Mouse (Mus musculus): ENCODE data around the gene Olfr835. TPM values are rescaled to one million over a fixed set of nuclear protein-coding genes. Genes with fewer than 3 reads are reported as not detected.

Olfr835 gene
- polyA plus RNA-seq (2015; fragmentation: Nextera tagmentation; extraction: Ambion mirVana) = not detected in 2 replicates

DNA sequence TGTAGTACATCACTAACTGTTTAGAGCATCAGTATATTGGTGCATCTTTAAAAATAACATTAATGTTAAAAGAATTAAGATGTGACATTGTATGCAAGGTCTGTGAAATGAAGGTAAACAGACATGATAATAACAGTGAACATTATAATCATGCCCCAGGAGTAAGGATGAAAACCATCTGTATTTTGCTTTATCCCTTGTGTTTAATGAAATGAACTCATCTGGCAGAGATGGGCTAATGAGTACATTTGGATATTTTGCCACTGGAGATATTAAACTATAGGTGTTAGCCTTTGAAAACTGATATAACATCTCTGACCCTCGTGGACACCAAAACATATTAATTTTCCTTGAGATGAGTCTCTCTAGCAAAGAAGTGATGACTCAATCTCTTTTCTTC is at the start of gene Olfr835:
Olfr835 (plus strand) TSS at position 301 of the 400 bp plus-strand sequence.
- no peaks in the 10 kb centered on the region for H3K36me3 ChIP-seq
- ATAC-seq (ENCODE audit: insufficient read depth, low FRiP score, low read depth) = no peak
- no peak within 1 kb of the TSS for H3K4me3 ChIP-seq (replicated peaks)
- 66% methylated on average over 1 of the region's 1 CpGs for WGBS
- H3K9ac ChIP-seq = no peak within 1 kb of the TSS
- no peaks in the 10 kb centered on the region for H3K27me3 ChIP-seq (replicated peaks)
- H3K27ac ChIP-seq = no peak within 1 kb of the TSS
- no peak within 1 kb of the TSS for H3K4me2 ChIP-seq
- no peaks in the 10 kb centered on the region for H3K9me3 ChIP-seq
- no peaks in the 10 kb centered on the region for H3K4me1 ChIP-seq

DNA sequence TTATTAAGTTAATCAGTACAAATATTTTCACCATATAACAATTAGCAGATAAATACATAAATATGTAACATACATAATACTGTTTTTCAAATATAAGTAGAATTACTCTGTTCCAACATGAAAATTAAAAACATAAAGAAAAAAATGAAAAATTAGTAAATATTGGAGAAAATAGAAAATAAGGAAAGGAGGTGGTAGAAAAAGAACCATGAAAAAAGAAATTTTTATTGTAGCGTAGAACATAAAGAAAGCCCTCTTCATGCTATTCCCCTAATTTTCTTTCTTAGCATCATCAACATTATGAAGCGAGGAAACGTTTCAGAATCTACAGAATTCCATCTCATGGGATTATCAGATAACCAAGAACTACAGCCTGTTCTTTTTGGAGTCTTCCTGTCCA is 44.8 kb upstream of the Olfr835 start, which contains the start of gene Olfr834:
Olfr834 (plus strand) TSS at position 301 of the 400 bp plus-strand sequence.
- 83% methylated on average over 3 of the region's 3 CpGs for whole genome bisulfite sequencing
- ATAC-seq (ENCODE audit: insufficient read depth, low FRiP score, low read depth) = no peak

DNA sequence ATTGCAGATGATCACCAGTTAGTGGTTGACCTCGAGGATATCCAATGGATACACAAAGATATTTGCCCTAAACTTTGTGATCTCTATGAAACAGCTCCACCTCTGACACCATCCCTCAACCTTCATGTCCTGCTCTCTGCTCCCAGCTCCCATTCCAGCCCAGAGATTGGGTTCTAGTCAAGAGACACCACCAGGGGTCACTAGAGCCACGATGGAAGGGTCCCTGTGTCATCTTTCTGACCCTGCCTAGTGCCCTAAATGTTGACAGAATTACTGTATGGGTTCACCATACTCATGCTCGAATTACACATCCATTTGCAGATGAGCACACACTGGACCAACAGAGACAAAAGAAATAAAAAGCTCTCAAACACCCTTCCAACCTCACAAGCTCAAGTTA is 52.5 kb downstream of the Olfr835 start:
- Histone ChIP-seq H3K4me3 (replicated peaks) (no peak overlapping the region), H3K36me3 (no peaks in the 10 kb centered on the region), H3K4me1 (no peaks in the 10 kb centered on the region), H3K9me3 (no peaks in the 10 kb centered on the region), H3K9ac (no peak overlapping the region), H3K4me2 (no peak overlapping the region), H3K27ac (no peak overlapping the region), H3K27me3 (replicated peaks) (no peaks in the 10 kb centered on the region)
- ATAC-seq (ENCODE audit: insufficient read depth, low FRiP score, low read depth) = no peak
- WGBS = 29% methylated on average over 3 of the region's 3 CpGs

More for the DNA sequence above, 44.8 kb upstream of the Olfr835 start, which contains the start of gene Olfr834:
- Histone ChIP-seq H3K36me3 (no peaks in the 10 kb centered on the region), H3K4me2 (no peak within 1 kb of the TSS), H3K27me3 (replicated peaks) (no peaks in the 10 kb centered on the region), H3K27ac (no peak within 1 kb of the TSS), H3K9me3 (no peaks in the 10 kb centered on the region), H3K9ac (no peak within 1 kb of the TSS), H3K4me3 (replicated peaks) (no peak within 1 kb of the TSS), H3K4me1 (no peaks in the 10 kb centered on the region)

Other genes starting within 250 kb of the Olfr835 start
- not detected in 2 replicates for gene Olfr828, start 213.2 kb upstream of the Olfr835 start, polyA plus RNA-seq (2015; fragmentation: Nextera tagmentation; extraction: Ambion mirVana)
- gene Olfr829, start 177.8 kb upstream of the Olfr835 start, polyA plus RNA-seq (2015; fragmentation: Nextera tagmentation; extraction: Ambion mirVana) = not detected in 2 replicates
- gene Olfr830, start 158.0 kb upstream of the Olfr835 start, polyA plus RNA-seq (2015; fragmentation: Nextera tagmentation; extraction: Ambion mirVana) = not detected in 2 replicates
- gene Olfr832, start 95.6 kb upstream of the Olfr835 start, polyA plus RNA-seq (2015; fragmentation: Nextera tagmentation; extraction: Ambion mirVana) = not detected in 2 replicates
- gene Olfr834, start 44.7 kb upstream of the Olfr835 start, polyA plus RNA-seq (2015; fragmentation: Nextera tagmentation; extraction: Ambion mirVana) = not detected in 2 replicates
- not detected in 2 replicates for gene Olfr836, start 87.6 kb downstream of the Olfr835 start, polyA plus RNA-seq (2015; fragmentation: Nextera tagmentation; extraction: Ambion mirVana)
- not detected in 2 replicates for gene Olfr837, start 103.6 kb downstream of the Olfr835 start, polyA plus RNA-seq (2015; fragmentation: Nextera tagmentation; extraction: Ambion mirVana)
- gene Olfr839-ps1, start 144.6 kb downstream of the Olfr835 start, polyA plus RNA-seq (2015; fragmentation: Nextera tagmentation; extraction: Ambion mirVana) = not detected in 2 replicates
- not detected in 2 replicates for gene Olfr843, start 219.3 kb downstream of the Olfr835 start, polyA plus RNA-seq (2015; fragmentation: Nextera tagmentation; extraction: Ambion mirVana)